Mouse (Mus musculus): ENCODE data around the gene Tgfbr2. TPM values are rescaled to one million over a fixed set of nuclear protein-coding genes. Genes with fewer than 3 reads are reported as not detected.
A peak's percentile ranks its signal among the peaks of the same experiment; 100 is the strongest.

Tgfbr2 gene
- polyA plus RNA-seq, 1 experiment from 2014 or later = 49.6 TPM

DNA sequence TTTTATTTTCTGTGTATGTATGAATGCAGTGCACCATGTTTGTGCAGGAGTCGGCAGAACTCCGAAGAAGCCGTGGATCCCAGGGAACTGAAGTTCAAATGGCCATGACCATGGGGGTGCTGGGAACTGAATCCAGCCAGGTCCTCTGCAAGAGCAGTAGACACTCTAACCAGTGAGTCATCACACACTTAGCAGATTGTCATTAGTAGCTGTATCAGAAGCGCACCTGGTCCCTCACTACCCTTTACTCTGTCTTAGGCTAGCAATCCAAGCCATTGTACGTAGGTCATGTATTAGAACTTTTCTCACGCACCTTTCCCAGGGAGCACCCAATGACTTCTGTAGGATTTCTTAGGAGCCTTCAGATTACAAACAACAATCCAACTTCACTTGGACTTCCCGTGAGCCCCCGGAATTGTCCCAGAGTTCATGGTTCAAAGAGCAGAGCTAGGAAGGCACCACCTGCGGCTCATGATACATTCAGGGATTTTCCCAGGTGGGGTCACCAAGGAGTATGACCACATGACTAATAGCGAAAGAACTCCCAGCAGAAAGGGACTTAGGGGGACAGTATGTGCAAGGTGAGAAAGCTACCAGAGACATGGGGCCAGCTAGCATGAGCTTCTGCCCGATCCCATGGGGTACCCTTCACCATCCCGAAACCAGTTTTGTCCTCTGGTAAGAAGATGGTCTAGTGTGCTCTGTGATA is 17.8 kb upstream of the Tgfbr2 start:
- no peaks in the 10 kb centered on the region for H3K9me3 ChIP-seq (replicated peaks)
- H3K9ac ChIP-seq = no peak overlapping the region
- H3K4me2 ChIP-seq (replicated peaks) = no peak overlapping the region
- WGBS = 94% methylated on average over 12 of the region's 12 CpGs
- no peaks in the 10 kb centered on the region for H3K36me3 ChIP-seq
- no peak overlapping the region for H3K4me3 ChIP-seq (replicated peaks)
- no peaks in the 10 kb centered on the region for H3K4me1 ChIP-seq
- H3K27ac ChIP-seq (replicated peaks) = no peak overlapping the region
- no peaks in the 10 kb centered on the region for H3K27me3 ChIP-seq
- ATAC-seq (ENCODE audit: insufficient number of reproducible peaks, low FRiP score, low TSS enrichment, low read depth) = no peak

DNA sequence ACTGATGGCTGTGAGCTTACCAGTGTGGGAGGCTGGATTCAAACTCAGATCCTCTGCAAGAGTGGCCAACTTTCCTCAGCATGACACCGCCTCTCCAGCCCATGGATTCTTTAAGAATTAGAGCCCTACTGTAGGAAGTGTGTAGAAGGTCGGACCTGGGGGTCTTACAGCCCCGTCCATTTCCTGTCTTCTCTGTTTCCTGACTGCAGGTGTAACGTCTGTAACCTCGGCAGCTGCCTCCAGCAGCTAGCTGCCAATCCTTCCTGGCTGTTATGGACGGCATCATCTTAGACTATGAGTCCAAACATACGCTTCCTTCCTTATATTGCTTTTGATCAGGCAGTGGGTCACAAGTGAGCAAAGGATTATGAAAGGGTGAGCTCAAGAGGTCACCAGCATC is 17.1 kb upstream of the Tgfbr2 start:
- Histone ChIP-seq H3K9ac (no peak overlapping the region), H3K9me3 (replicated peaks) (no peaks in the 10 kb centered on the region), H3K36me3 (no peaks in the 10 kb centered on the region), H3K27ac (replicated peaks) (no peak overlapping the region), H3K27me3 (no peaks in the 10 kb centered on the region), H3K4me2 (replicated peaks) (no peak overlapping the region), H3K4me1 (no peaks in the 10 kb centered on the region), H3K4me3 (replicated peaks) (no peak overlapping the region)
- no peak for ATAC-seq (ENCODE audit: insufficient number of reproducible peaks, low FRiP score, low TSS enrichment, low read depth)
- 72% methylated on average over 7 of the region's 7 CpGs for WGBS

DNA sequence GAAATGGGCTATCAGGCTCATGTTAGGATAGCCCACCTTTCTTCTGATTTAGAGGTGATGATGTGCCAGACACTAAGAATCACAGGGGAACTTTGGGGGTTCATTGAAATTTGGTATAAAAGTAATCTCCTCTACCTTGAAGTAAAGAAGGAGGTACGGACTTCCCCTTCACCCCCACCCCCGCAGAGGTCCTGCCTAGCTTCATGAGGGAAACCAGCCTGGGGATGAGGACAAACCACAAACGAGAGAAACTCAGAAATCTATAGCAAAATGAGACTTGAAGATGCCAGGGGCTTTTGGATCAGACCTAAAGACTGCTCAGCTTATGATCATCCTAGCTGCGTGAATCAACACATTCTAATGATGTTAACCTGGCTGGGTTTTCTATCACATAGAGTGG is 14.7 kb upstream of the Tgfbr2 start:
- no peaks in the 10 kb centered on the region for H3K9me3 ChIP-seq (replicated peaks)
- H3K27me3 ChIP-seq = no peaks in the 10 kb centered on the region
- 85% methylated on average over 4 of the region's 4 CpGs for WGBS
- ATAC-seq (ENCODE audit: insufficient number of reproducible peaks, low FRiP score, low TSS enrichment, low read depth) = no peak
- H3K27ac ChIP-seq (replicated peaks) = no peak overlapping the region
- no peak overlapping the region for H3K4me3 ChIP-seq (replicated peaks)
- no peaks in the 10 kb centered on the region for H3K36me3 ChIP-seq
- no peak overlapping the region for H3K4me2 ChIP-seq (replicated peaks)
- H3K9ac ChIP-seq = no peak overlapping the region
- no peaks in the 10 kb centered on the region for H3K4me1 ChIP-seq

DNA sequence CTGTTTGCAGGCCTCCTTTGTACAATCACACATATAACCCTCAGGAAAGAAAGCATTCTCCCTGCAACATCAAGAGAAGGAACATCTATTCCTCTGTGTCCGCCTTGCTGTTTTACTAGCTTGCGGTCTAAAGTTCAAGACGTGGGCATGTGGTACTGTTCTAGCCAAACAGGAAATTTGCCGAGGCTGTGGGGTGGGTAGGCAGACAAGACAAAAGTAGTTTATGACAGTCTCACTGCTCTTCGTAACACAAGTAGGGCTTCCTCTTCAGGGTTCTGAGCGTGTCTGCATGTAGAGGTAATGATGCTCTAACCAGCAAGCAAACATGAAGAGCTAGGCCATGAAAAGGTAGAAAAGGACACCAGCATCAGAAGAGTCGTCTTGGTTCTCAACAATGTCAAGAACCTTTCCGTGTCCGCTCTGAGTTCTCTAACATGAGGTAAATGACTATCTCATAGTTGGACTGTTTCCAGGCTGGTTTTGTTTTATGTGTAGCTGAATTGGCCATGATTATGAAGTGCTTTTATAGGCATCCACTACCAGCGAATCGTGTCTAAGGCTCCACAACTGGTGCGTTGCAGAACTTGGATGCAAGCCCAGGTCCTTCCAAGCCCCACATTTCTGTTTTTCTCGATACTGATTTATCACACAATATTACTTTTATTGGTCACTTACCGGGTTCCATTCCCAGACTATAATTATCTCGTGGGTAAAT is 13.9 kb upstream of the Tgfbr2 start:
- H3K4me1 ChIP-seq = no peaks in the 10 kb centered on the region
- H3K36me3 ChIP-seq = no peaks in the 10 kb centered on the region
- no peak for ATAC-seq (ENCODE audit: insufficient number of reproducible peaks, low FRiP score, low TSS enrichment, low read depth)
- H3K27ac ChIP-seq (replicated peaks) = no peak overlapping the region
- H3K27me3 ChIP-seq = no peaks in the 10 kb centered on the region
- H3K9me3 ChIP-seq (replicated peaks) = no peaks in the 10 kb centered on the region
- 62% methylated on average over 15 of the region's 15 CpGs for WGBS
- H3K4me3 ChIP-seq (replicated peaks) = no peak overlapping the region
- no peak overlapping the region for H3K9ac ChIP-seq
- H3K4me2 ChIP-seq (replicated peaks) = no peak overlapping the region

DNA sequence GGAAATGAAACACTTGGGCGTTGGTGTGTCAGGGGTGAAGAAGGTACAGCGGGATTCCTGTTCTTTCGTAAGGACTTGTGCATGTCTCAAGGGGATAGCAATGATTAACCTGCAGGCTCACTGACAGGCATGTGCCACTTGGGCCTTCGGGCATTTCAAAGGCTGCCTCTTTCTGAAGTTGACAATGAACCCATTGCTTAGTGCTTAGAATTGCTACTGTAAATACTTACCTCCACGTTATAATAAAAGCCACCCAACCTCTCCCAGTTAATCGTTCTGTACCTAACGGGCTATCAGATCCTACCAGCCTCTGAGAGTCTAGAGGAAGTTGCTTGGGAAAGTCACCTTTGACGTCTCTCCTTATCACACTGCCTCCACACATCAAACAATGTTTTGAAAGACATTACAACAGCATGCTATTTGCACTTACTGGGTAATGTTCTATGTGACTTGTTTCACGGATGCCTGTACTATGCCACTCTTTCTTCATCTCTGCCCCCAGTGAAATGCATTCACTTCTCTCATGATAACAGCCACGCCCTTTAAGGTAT is 12.1 kb upstream of the Tgfbr2 start:
- Histone ChIP-seq H3K27ac (replicated peaks) (no peak overlapping the region), H3K4me1 (no peaks in the 10 kb centered on the region), H3K27me3 (no peaks in the 10 kb centered on the region), H3K4me2 (replicated peaks) (no peak overlapping the region), H3K36me3 (no peaks in the 10 kb centered on the region), H3K4me3 (replicated peaks) (no peak overlapping the region), H3K9ac (no peak overlapping the region), H3K9me3 (replicated peaks) (no peaks in the 10 kb centered on the region)
- 82% methylated on average over 10 of the region's 10 CpGs for WGBS
- ATAC-seq (ENCODE audit: insufficient number of reproducible peaks, low FRiP score, low TSS enrichment, low read depth) = no peak

DNA sequence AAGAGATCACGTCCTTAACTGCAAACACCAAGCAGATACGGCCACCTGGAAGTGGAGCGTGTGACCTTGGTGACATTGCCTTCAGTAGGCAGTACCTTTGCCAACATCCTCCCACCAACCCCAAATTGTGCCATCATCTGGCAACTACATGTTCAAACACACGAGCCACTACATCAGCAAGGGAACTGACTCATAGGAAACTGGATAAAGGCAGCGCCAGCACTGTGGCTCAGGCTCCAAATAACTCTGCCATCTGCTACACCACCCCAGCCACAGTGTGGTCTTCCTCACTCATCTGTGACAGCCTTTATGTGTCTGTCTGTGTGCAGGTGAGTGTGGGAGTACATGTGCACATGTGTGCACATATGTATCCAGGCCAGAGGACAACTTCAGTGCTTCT is 9.7 kb upstream of the Tgfbr2 start:
- Histone ChIP-seq H3K4me3 (replicated peaks) (no peak overlapping the region), H3K27ac (replicated peaks) (no peak overlapping the region), H3K27me3 (no peaks in the 10 kb centered on the region), H3K9me3 (replicated peaks) (no peaks in the 10 kb centered on the region), H3K4me1 (no peaks in the 10 kb centered on the region), H3K4me2 (replicated peaks) (no peak overlapping the region), H3K9ac (no peak overlapping the region), H3K36me3 (no peaks in the 10 kb centered on the region)
- WGBS = 87% methylated on average over 5 of the region's 5 CpGs
- no peak for ATAC-seq (ENCODE audit: insufficient number of reproducible peaks, low FRiP score, low TSS enrichment, low read depth)

DNA sequence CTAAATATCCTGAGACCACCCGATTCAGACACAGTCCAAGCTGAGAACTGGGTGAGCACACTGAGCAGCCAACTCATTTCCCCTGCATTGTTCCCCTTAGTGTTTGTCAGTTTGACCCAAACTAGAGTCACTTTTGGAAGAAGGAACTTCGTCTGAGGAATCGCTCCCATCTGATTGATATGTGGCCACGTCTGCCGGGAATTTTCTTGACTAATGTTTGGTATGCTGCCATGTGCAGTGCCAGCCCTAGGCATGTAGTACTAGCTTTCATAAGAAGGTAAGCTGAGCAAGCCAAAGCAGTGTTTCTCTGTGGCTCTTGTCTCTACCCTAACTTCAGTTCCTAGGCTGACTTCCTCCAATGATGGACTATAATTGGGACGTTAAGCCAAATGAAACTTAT is 7.9 kb upstream of the Tgfbr2 start:
- H3K27me3 ChIP-seq = no peaks in the 10 kb centered on the region
- H3K4me2 ChIP-seq (replicated peaks) = no peak overlapping the region
- H3K9ac ChIP-seq = no peak overlapping the region
- no peaks in the 10 kb centered on the region for H3K9me3 ChIP-seq (replicated peaks)
- H3K4me1 ChIP-seq = no peaks in the 10 kb centered on the region
- H3K27ac ChIP-seq (replicated peaks) = no peak overlapping the region
- no peaks in the 10 kb centered on the region for H3K36me3 ChIP-seq
- ATAC-seq (ENCODE audit: insufficient number of reproducible peaks, low FRiP score, low TSS enrichment, low read depth) = no peak
- H3K4me3 ChIP-seq (replicated peaks) = no peak overlapping the region
- 87% methylated on average over 6 of the region's 6 CpGs for WGBS

GRCm38 (mm10) chr9:116181608-116182007 is 6.4 kb upstream of the Tgfbr2 start:
- no peak for ATAC-seq (ENCODE audit: insufficient number of reproducible peaks, low FRiP score, low TSS enrichment, low read depth)
- Histone ChIP-seq H3K4me2 (replicated peaks) (no peak overlapping the region), H3K9me3 (replicated peaks) (no peaks in the 10 kb centered on the region), H3K4me1 (peaks cover 2% of the 10 kb centered on the region; the same call in 1 of the 2 replicates), H3K9ac (no peak overlapping the region), H3K27me3 (no peaks in the 10 kb centered on the region), H3K36me3 (no peaks in the 10 kb centered on the region), H3K4me3 (replicated peaks) (no peak overlapping the region), H3K27ac (replicated peaks) (no peak overlapping the region)
- WGBS = 86% methylated on average over 5 of the region's 5 CpGs

- Histone ChIP-seq H3K36me3 (no peaks in the 10 kb centered on the region), H3K4me1 (peaks cover 19% of the 10 kb centered on the region), H3K27ac (replicated peaks) (no peak overlapping the region), H3K27me3 (no peaks in the 10 kb centered on the region), H3K4me2 (replicated peaks) (no peak overlapping the region), H3K4me3 (replicated peaks) (no peak overlapping the region), H3K9me3 (replicated peaks) (no peaks in the 10 kb centered on the region), H3K9ac (no peak overlapping the region)
- ATAC-seq (ENCODE audit: insufficient number of reproducible peaks, low FRiP score, low TSS enrichment, low read depth) = no peak
- 72% methylated on average over 3 of the region's 3 CpGs for WGBS
Measured at GRCm38 (mm10) chr9:116178151-116178550, 3.0 kb upstream of the Tgfbr2 start.

- ATAC-seq (ENCODE audit: insufficient number of reproducible peaks, low FRiP score, low TSS enrichment, low read depth) = no peak
- 89% methylated on average over 9 of the region's 9 CpGs for WGBS
- H3K27me3 ChIP-seq = no peaks in the 10 kb centered on the region
Measured at GRCm38 (mm10) chr9:116177108-116177507, 1.9 kb upstream of the Tgfbr2 start.

DNA sequence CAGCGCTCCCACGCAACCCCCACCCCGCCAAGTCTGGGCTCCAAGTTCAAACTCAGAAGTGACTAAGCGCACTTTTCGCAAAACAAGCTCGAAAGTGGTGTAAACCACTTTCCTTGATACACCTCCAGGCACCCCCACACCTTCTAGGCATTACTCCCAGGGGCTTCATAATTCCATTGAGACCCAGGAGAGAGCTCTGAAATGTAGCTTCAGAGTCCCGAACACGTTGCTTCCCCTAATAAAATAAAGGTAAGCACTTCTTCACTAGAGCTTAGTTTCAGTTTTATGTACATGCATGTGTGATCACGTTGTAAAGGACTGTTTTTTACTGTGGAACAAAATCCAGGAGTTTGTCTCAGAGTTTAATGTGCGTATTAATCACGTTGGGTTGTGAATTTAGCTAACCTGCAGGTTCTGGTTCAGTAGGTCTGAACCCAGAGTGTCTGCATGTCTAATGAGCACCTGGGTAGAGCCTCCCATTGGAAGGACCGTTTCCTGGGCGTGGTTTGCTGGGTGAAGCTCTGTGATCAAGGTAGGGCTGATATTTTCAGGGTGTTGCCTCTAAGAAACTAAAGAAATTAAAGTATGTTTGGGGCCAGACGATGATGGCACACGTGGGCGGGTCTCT is 442 bp upstream of the Tgfbr2 start:
- no peak for ATAC-seq (ENCODE audit: insufficient number of reproducible peaks, low FRiP score, low TSS enrichment, low read depth)

More at GRCm38 (mm10) chr9:116177108-116177507, 1.9 kb upstream of the Tgfbr2 start:
- Histone ChIP-seq H3K9me3 (replicated peaks) (no peaks in the 10 kb centered on the region), H3K36me3 (no peaks in the 10 kb centered on the region), H3K9ac (no peak overlapping the region), H3K4me1 (peaks cover 23% of the 10 kb centered on the region), H3K4me2 (replicated peaks) (no peak overlapping the region), H3K4me3 (replicated peaks) (no peak overlapping the region), H3K27ac (replicated peaks) (no peak overlapping the region)

More for the DNA sequence above, 442 bp upstream of the Tgfbr2 start:
- H3K9me3 ChIP-seq (replicated peaks) = no peaks in the 10 kb centered on the region
- peaks cover 34% of the 10 kb centered on the region for H3K4me1 ChIP-seq
- 5% methylated on average over 16 of the region's 16 CpGs for WGBS
- H3K27ac ChIP-seq (replicated peaks) = peak overlapping the region; percentile 97
- H3K36me3 ChIP-seq = no peaks in the 10 kb centered on the region
- peak overlapping the region; percentile 95 for H3K9ac ChIP-seq
- H3K4me2 ChIP-seq (replicated peaks) = peak overlapping the region; percentile 77
- peak overlapping the region; percentile 83 for H3K4me3 ChIP-seq (replicated peaks)
- H3K27me3 ChIP-seq = no peaks in the 10 kb centered on the region

All from embryonic facial prominence, embryonic 15.5 days (tissue).